ENCODE assay signal across 21 mouse cellular contexts in the genomic region with DNA sequence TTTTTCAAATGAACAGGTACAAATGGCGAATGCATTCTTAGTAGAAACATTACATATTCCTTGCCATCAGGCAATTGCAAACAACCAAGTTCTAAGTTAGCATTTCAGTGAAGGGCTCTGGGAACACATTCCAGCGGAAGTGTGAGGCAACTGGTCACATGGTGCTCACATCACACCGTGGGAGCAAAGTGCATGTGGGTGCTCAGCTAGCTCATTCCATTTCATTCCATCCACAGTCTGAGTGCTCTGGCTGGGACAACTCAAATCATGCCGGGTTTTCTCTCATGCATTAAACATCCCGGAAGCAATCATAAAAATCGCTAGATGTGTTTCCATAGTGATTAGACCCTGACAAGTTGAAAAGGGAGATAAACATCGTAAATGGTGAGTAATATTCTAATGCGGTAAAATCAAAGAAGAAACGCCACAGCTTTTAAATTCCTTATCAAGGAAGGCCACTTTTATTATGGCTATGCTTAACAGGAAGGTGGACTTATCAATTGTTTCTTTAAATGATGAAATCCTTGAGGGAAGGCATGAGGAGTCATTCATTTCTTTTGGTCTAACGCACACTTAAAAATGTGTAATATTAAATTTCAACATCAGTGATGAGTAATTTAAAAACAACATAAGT.
"Had no signal": no experiment of that assay in that cellular context is flagged by ENCODE, and none has a peak within 500 bp of the region (broad histone marks: within the 10 kb centered on the region; RNA-seq: fewer than 3 reads in every experiment).

No protein-coding gene starts in this region.

- ATAC-seq: liver, postnatal 0 days; lung, postnatal 0 days; midbrain, embryonic 16.5 days had no signal

- H3K27ac ChIP-seq: liver, embryonic 15.5 days; lung, embryonic 15.5 days; midbrain, embryonic 10.5 days; midbrain, embryonic 12.5 days; neural tube, embryonic 13.5 days; neural tube, embryonic 15.5 days had no signal

- H3K36me3 ChIP-seq: liver, embryonic 15.5 days; lung, embryonic 15.5 days; midbrain, embryonic 10.5 days; midbrain, embryonic 12.5 days; neural tube, embryonic 13.5 days; neural tube, embryonic 15.5 days had no signal

- H3K4me1 ChIP-seq: liver, embryonic 15.5 days; lung, embryonic 15.5 days; midbrain, embryonic 10.5 days; midbrain, embryonic 12.5 days; neural tube, embryonic 13.5 days; neural tube, embryonic 15.5 days had no signal

- H3K9ac ChIP-seq: liver, embryonic 15.5 days; liver, postnatal 0 days; lung, embryonic 15.5 days; midbrain, embryonic 12.5 days; neural tube, embryonic 13.5 days; neural tube, embryonic 15.5 days had no signal

- DNase-seq: liver, postnatal 0 days; lung, adult 2 months; lung, postnatal 4 days; midbrain, embryonic 14.5 days; retina, postnatal 1 day; right cerebral cortex, adult 18-20 months; right cerebral cortex, postnatal 25 days; right cerebral cortex, postnatal 4 days; spleen, adult 18-20 months; thymus, adult 2 months; thymus, postnatal 25 days; thymus, postnatal 4 days had no signal

- H3K27me3 ChIP-seq: liver, embryonic 15.5 days; lung, embryonic 15.5 days; midbrain, embryonic 12.5 days; neural tube, embryonic 13.5 days; neural tube, embryonic 15.5 days had no signal

- H3K4me3 ChIP-seq: liver, embryonic 15.5 days; lung, embryonic 15.5 days; midbrain, embryonic 10.5 days; midbrain, embryonic 12.5 days; myocyte; neural tube, embryonic 13.5 days; neural tube, embryonic 15.5 days had no signal

- H3K4me2 ChIP-seq: liver, embryonic 15.5 days; lung, embryonic 15.5 days; midbrain, embryonic 12.5 days; neural tube, embryonic 13.5 days; neural tube, embryonic 15.5 days had no signal

- H3K9me3 ChIP-seq: liver, embryonic 15.5 days; lung, embryonic 15.5 days; midbrain, embryonic 10.5 days; midbrain, embryonic 12.5 days; neural tube, embryonic 13.5 days; neural tube, embryonic 15.5 days had no signal
